Mouse (Mus musculus): ENCODE data around the gene Rora.

The Rora gene

GRCm38 (mm10) chr9:68689351-68689750 is 35.8 kb downstream of the Rora start:
- peak; percentile 84 for DNase-seq

- DNase-seq: peak; percentile 30
These were observed 41.4 kb downstream of the Rora start for GRCm38 (mm10) chr9:68694889-68695495.

GRCm38 (mm10) chr9:68695496-68695969 is 41.9 kb downstream of the Rora start:
- DNase-seq: peak; percentile 53

GRCm38 (mm10) chr9:68696425-68696956 is 42.9 kb downstream of the Rora start:
- no peak for DNase-seq

GRCm38 (mm10) chr9:68699341-68699740 is 45.8 kb downstream of the Rora start:
- DNase-seq: no peak

GRCm38 (mm10) chr9:68699856-68700255 is 46.3 kb downstream of the Rora start:
- peak; percentile 33 for DNase-seq

- DNase-seq: peak; percentile 46
These were observed 54.0 kb downstream of the Rora start for GRCm38 (mm10) chr9:68707636-68708035.

- no peak for DNase-seq
These were observed 55.6 kb downstream of the Rora start for GRCm38 (mm10) chr9:68709232-68709631.

- DNase-seq: no peak
These were observed 57.5 kb downstream of the Rora start for GRCm38 (mm10) chr9:68710893-68711654.

- peak; percentile 67 for DNase-seq
These were observed 63.4 kb downstream of the Rora start for GRCm38 (mm10) chr9:68716961-68717360.

- no peak for DNase-seq
These were observed 64.8 kb downstream of the Rora start for GRCm38 (mm10) chr9:68718427-68718826.

GRCm38 (mm10) chr9:68719286-68719685 is 65.7 kb downstream of the Rora start:
- DNase-seq: no peak

- DNase-seq: no peak
These were observed 71.2 kb downstream of the Rora start for GRCm38 (mm10) chr9:68724636-68725285.

- DNase-seq: no peak
These were observed 73.7 kb downstream of the Rora start for GRCm38 (mm10) chr9:68727166-68727855.

- peak; percentile 16 for DNase-seq
These were observed 77.9 kb downstream of the Rora start for GRCm38 (mm10) chr9:68731438-68731837.

- DNase-seq: no peak
These were observed 79.3 kb downstream of the Rora start for GRCm38 (mm10) chr9:68732929-68733328.

- DNase-seq: no peak
These were observed 82.3 kb downstream of the Rora start for GRCm38 (mm10) chr9:68735886-68736285.

GRCm38 (mm10) chr9:68737197-68737736 is 83.7 kb downstream of the Rora start:
- DNase-seq: no peak

- DNase-seq: no peak
These were observed 92.5 kb downstream of the Rora start for GRCm38 (mm10) chr9:68745931-68746646.

- no peak for DNase-seq
These were observed 103.4 kb downstream of the Rora start for GRCm38 (mm10) chr9:68756976-68757375.

- peak; percentile 45 for DNase-seq
These were observed 105.7 kb downstream of the Rora start for GRCm38 (mm10) chr9:68759324-68759723.

GRCm38 (mm10) chr9:68760329-68760728 is 106.7 kb downstream of the Rora start:
- DNase-seq: no peak
